Mouse (Mus musculus): ENCODE measurements around the gene Ctsz. TPM values are rescaled to one million over a fixed set of nuclear protein-coding genes. Genes with fewer than 3 reads are reported as not detected.

Ctsz gene
- polyA plus RNA-seq, 2 experiments, result 71.0 to 96.9 TPM

GRCm38 (mm10) chr2:174448405-174448804 lies 9.6 kb upstream of the Ctsz start:
- Histone ChIP-seq H3K4me2 (ENCODE audit: low read depth) (no peak overlapping the region), H3K4me3 (ENCODE audit: insufficient read depth in 1 of 2, low read depth in 2 of 2, low read length in 2 of 2) (no peak overlapping the region), H3K27ac (no peak overlapping the region), H3K36me3 (replicated peaks; ENCODE audit: control insufficient read depth, insufficient read depth, low read depth) (no peaks in the 10 kb centered on the region), H3K9ac (replicated peaks) (no peak overlapping the region), H3K27me3 (ENCODE audit: control insufficient read depth, insufficient read depth, low read length) (no peaks in the 10 kb centered on the region), H3K4me1 (replicated peaks; ENCODE audit: control insufficient read depth in 2 of 2, insufficient read depth in 2 of 2, low read length in 1 of 2) (peaks cover 28 to 29% of the 10 kb centered on the region in 2 experiments), H3K9me3 (ENCODE audit: control insufficient read depth, low read length) (no peaks in the 10 kb centered on the region)
- no peak for DNase-seq (ENCODE audit: low read depth in 3 of 3, low spot score in 3 of 3)
- 67% methylated on average over 4 of the region's 4 CpGs for WGBS (ENCODE audit: insufficient replicate concordance)
- TF ChIP-seq EP300 (IDR thresholded peaks at IDR 0.05; ENCODE audit: low read depth) (no peak), CTCF (IDR thresholded peaks at IDR 0.05; ENCODE audit: low read depth) (no peak)
- no peak for ATAC-seq (ENCODE audit: insufficient read depth)

GRCm38 (mm10) chr2:174446905-174447304 lies 8.1 kb upstream of the Ctsz start:
- H3K27me3 ChIP-seq (ENCODE audit: control insufficient read depth, insufficient read depth, low read length), result no peaks in the 10 kb centered on the region
- ATAC-seq (ENCODE audit: insufficient read depth), result no peak
- H3K27ac ChIP-seq, result no peak overlapping the region
- 60% methylated on average over 8 of the region's 8 CpGs for WGBS (ENCODE audit: insufficient replicate concordance)
- H3K4me1 ChIP-seq (replicated peaks; ENCODE audit: control insufficient read depth in 2 of 2, insufficient read depth in 2 of 2, low read length in 1 of 2), result peaks cover 13 to 21% of the 10 kb centered on the region in 2 experiments
- no peak overlapping the region for H3K9ac ChIP-seq (replicated peaks)
- no peaks in the 10 kb centered on the region for H3K36me3 ChIP-seq (replicated peaks; ENCODE audit: control insufficient read depth, insufficient read depth, low read depth)
- H3K4me3 ChIP-seq (ENCODE audit: insufficient read depth in 1 of 2, low read depth in 2 of 2, low read length in 2 of 2), result no peak overlapping the region
- TF ChIP-seq EP300 (IDR thresholded peaks at IDR 0.05; ENCODE audit: low read depth) (no peak), CTCF (IDR thresholded peaks at IDR 0.05; ENCODE audit: low read depth) (no peak)
- no peak for DNase-seq (ENCODE audit: low read depth in 3 of 3, low spot score in 3 of 3)
- H3K9me3 ChIP-seq (ENCODE audit: control insufficient read depth, low read length), result no peaks in the 10 kb centered on the region
- H3K4me2 ChIP-seq (ENCODE audit: low read depth), result no peak overlapping the region

GRCm38 (mm10) chr2:174446492-174446891 lies 7.7 kb upstream of the Ctsz start:
- H3K27ac ChIP-seq, result no peak overlapping the region
- ATAC-seq (ENCODE audit: insufficient read depth) (no peak), DNase-seq (ENCODE audit: low read depth in 3 of 3, low spot score in 3 of 3) (no peak)
- H3K9me3 ChIP-seq (ENCODE audit: control insufficient read depth, low read length), result no peaks in the 10 kb centered on the region
- no peak overlapping the region for H3K4me3 ChIP-seq (ENCODE audit: insufficient read depth in 1 of 2, low read depth in 2 of 2, low read length in 2 of 2)
- no peaks in the 10 kb centered on the region for H3K27me3 ChIP-seq (ENCODE audit: control insufficient read depth, insufficient read depth, low read length)
- TF ChIP-seq EP300 (IDR thresholded peaks at IDR 0.05; ENCODE audit: low read depth) (no peak), CTCF (IDR thresholded peaks at IDR 0.05; ENCODE audit: low read depth) (no peak)
- no peak overlapping the region for H3K4me2 ChIP-seq (ENCODE audit: low read depth)
- H3K4me1 ChIP-seq (replicated peaks; ENCODE audit: control insufficient read depth in 2 of 2, insufficient read depth in 2 of 2, low read length in 1 of 2), result peaks cover 11 to 18% of the 10 kb centered on the region in 2 experiments
- WGBS (ENCODE audit: insufficient replicate concordance), result 58% methylated on average over 7 of the region's 7 CpGs
- H3K9ac ChIP-seq (replicated peaks), result no peak overlapping the region
- H3K36me3 ChIP-seq (replicated peaks; ENCODE audit: control insufficient read depth, insufficient read depth, low read depth), result no peaks in the 10 kb centered on the region

GRCm38 (mm10) chr2:174445018-174445417 lies 6.2 kb upstream of the Ctsz start:
- TF ChIP-seq CTCF (IDR thresholded peaks at IDR 0.05; ENCODE audit: low read depth) (no peak), EP300 (IDR thresholded peaks at IDR 0.05; ENCODE audit: low read depth) (no peak)
- no peak overlapping the region for H3K4me3 ChIP-seq (ENCODE audit: insufficient read depth in 1 of 2, low read depth in 2 of 2, low read length in 2 of 2)
- no peaks in the 10 kb centered on the region for H3K27me3 ChIP-seq (ENCODE audit: control insufficient read depth, insufficient read depth, low read length)
- DNase-seq (ENCODE audit: low read depth in 3 of 3, low spot score in 3 of 3), result no peak
- H3K4me2 ChIP-seq (ENCODE audit: low read depth), result no peak overlapping the region
- H3K27ac ChIP-seq, result no peak overlapping the region
- H3K9me3 ChIP-seq (ENCODE audit: control insufficient read depth, low read length), result no peaks in the 10 kb centered on the region
- 47% methylated on average over 6 of the region's 6 CpGs for WGBS (ENCODE audit: insufficient replicate concordance)
- no peaks in the 10 kb centered on the region for H3K36me3 ChIP-seq (replicated peaks; ENCODE audit: control insufficient read depth, insufficient read depth, low read depth)
- ATAC-seq (ENCODE audit: insufficient read depth), result no peak
- H3K4me1 ChIP-seq (replicated peaks; ENCODE audit: control insufficient read depth in 2 of 2, insufficient read depth in 2 of 2, low read length in 1 of 2), result peaks cover 4 to 8% of the 10 kb centered on the region in 2 experiments
- no peak overlapping the region for H3K9ac ChIP-seq (replicated peaks)

GRCm38 (mm10) chr2:174444359-174444758 lies 5.5 kb upstream of the Ctsz start:
- Histone ChIP-seq H3K27ac (no peak overlapping the region), H3K9ac (replicated peaks) (no peak overlapping the region), H3K4me1 (replicated peaks; ENCODE audit: control insufficient read depth in 2 of 2, insufficient read depth in 2 of 2, low read length in 1 of 2) (peaks cover 2 to 12% of the 10 kb centered on the region in 2 experiments), H3K9me3 (ENCODE audit: control insufficient read depth, low read length) (no peaks in the 10 kb centered on the region), H3K4me3 (ENCODE audit: insufficient read depth in 1 of 2, low read depth in 2 of 2, low read length in 2 of 2) (no peak overlapping the region), H3K36me3 (replicated peaks; ENCODE audit: control insufficient read depth, insufficient read depth, low read depth) (no peaks in the 10 kb centered on the region), H3K27me3 (ENCODE audit: control insufficient read depth, insufficient read depth, low read length) (no peaks in the 10 kb centered on the region), H3K4me2 (ENCODE audit: low read depth) (no peak overlapping the region)
- DNase-seq (ENCODE audit: low read depth in 3 of 3, low spot score in 3 of 3), result no peak
- no peak for TF ChIP-seq CTCF (IDR thresholded peaks at IDR 0.05; ENCODE audit: low read depth)
- no peak for TF ChIP-seq EP300 (IDR thresholded peaks at IDR 0.05; ENCODE audit: low read depth)
- WGBS (ENCODE audit: insufficient replicate concordance), result 41% methylated on average over 7 of the region's 7 CpGs
- no peak for ATAC-seq (ENCODE audit: insufficient read depth)
